Mouse (Mus musculus) MEL (cell line): ENCODE measurements around the gene Col4a2. TPM values are rescaled to one million over a fixed set of nuclear protein-coding genes. Genes with fewer than 3 reads are reported as not detected.
A peak's percentile ranks its signal among the peaks of the same experiment; 100 is the strongest.

Source experiments
- DNase-seq: peaks from one replicate; pipeline ENCODE4 v3.0.0; 2011; ENCODE audit warnings: low read depth, low spot score
- H3K27ac ChIP-seq: 2 replicates; pipeline ENCODE4 v1.5.1; 2012; ENCODE audit warnings: low read depth, mild to moderate bottlenecking, control low read depth, low read length, moderate library complexity; ENCODE audit not compliant: control insufficient read depth
- H3K27me3 ChIP-seq, 2 experiments: fragments of 150-350 bp in 1 of 2; sonication (generic) in 1 of 2; 2 replicates each; pipeline ENCODE4 v1.6.1; 2012; ENCODE audit warnings: low read length in 2 of 2, mild to moderate bottlenecking in 2 of 2, improper control_type of control experiment in 1 of 2, moderate library complexity in 1 of 2; ENCODE audit not compliant: insufficient read depth in 2 of 2, control insufficient read depth in 1 of 2
- H3K36me3 ChIP-seq, 2 experiments: 2 replicates each; pipeline ENCODE4 v1.6.1; 2012 to 2014; ENCODE audit warnings: low read length in 2 of 2, improper control_type of control experiment in 1 of 2, inconsistent platforms in 1 of 2, mild to moderate bottlenecking in 1 of 2; ENCODE audit not compliant: insufficient read depth in 2 of 2, control insufficient read depth in 1 of 2
- H3K4me1 ChIP-seq, 2 experiments: fragments of 150-350 bp in 1 of 2; sonication (generic) in 1 of 2; 2 replicates each; pipeline ENCODE4 v1.6.1; 2012; ENCODE audit warnings: low read length in 2 of 2, improper control_type of control experiment in 1 of 2, mild to moderate bottlenecking in 1 of 2; ENCODE audit not compliant: insufficient read depth in 2 of 2, control insufficient read depth in 1 of 2
- H3K4me3 ChIP-seq, 2 experiments: fragments of 150-350 bp in 1 of 2; sonication (generic) in 1 of 2; 2 replicates each; pipeline ENCODE4 v1.5.1; 2012; ENCODE audit warnings: low read depth in 2 of 2, low read length in 2 of 2, mild to moderate bottlenecking in 2 of 2, moderate library complexity in 2 of 2, control low read depth in 1 of 2, improper control_type of control experiment in 1 of 2; ENCODE audit not compliant: control insufficient read depth in 1 of 2, insufficient read depth in 1 of 2
- H3K79me2 ChIP-seq: 2 replicates; pipeline ENCODE4 v1.6.1; 2012; ENCODE audit warnings: mild to moderate bottlenecking, low read length, moderate library complexity; ENCODE audit not compliant: control insufficient read depth, poor library complexity, insufficient read depth
- H3K9ac ChIP-seq: 2 replicates; pipeline ENCODE4 v1.6.1; 2012; ENCODE audit warnings: low read depth, mild to moderate bottlenecking, control low read depth, low read length, moderate library complexity; ENCODE audit not compliant: control insufficient read depth, poor library complexity, severe bottlenecking
- H3K9me3 ChIP-seq: fragments of 150-350 bp; sonication (generic); replicated peaks from 2 replicates; pipeline ENCODE4 v1.6.1; 2012; ENCODE audit warnings: mild to moderate bottlenecking, low read length, improper control_type of control experiment, moderate library complexity; ENCODE audit not compliant: insufficient read depth
- CHD1 ChIP-seq: IDR thresholded peaks from 2 replicates; pipeline ENCODE4 v1.6.1; 2012; ENCODE audit warnings: low read depth, mild to moderate bottlenecking, inconsistent platforms, low read length, improper control_type of control experiment
- CTCF ChIP-seq, 3 experiments: IDR thresholded peaks in 2 of 3; conservative IDR thresholded peaks in 1 of 3; 2 replicates each; pipeline ENCODE4 v1.5.1; 2011 to 2012; ENCODE audit warnings: low read length in 3 of 3, low read depth in 2 of 3, mild to moderate bottlenecking in 2 of 3, improper control_type of control experiment in 1 of 3, inconsistent platforms in 1 of 3, mixed read lengths in 1 of 3, moderate library complexity in 1 of 3; ENCODE audit not compliant: control insufficient read depth in 1 of 3, insufficient read depth in 1 of 3, poor library complexity in 1 of 3, severe bottlenecking in 1 of 3
- ETS1 ChIP-seq: IDR thresholded peaks from 2 replicates; pipeline ENCODE4 v1.6.1; 2012; ENCODE audit warnings: low read depth, mild to moderate bottlenecking, inconsistent platforms, low read length, improper control_type of control experiment, moderate library complexity
- GABPA ChIP-seq: IDR thresholded peaks from 2 replicates; pipeline ENCODE4 v1.6.1; 2012; ENCODE audit warnings: low read depth, mild to moderate bottlenecking, inconsistent platforms, low read length, improper control_type of control experiment, moderate library complexity
- HCFC1 ChIP-seq: IDR thresholded peaks from 2 replicates; pipeline ENCODE4 v1.6.1; 2012; ENCODE audit warnings: low read depth, mild to moderate bottlenecking, inconsistent platforms, low read length, improper control_type of control experiment, moderate library complexity
- JUND ChIP-seq: IDR thresholded peaks from 2 replicates; pipeline ENCODE4 v1.6.1; 2011; ENCODE audit warnings: low read depth, mild to moderate bottlenecking, improper control_type of control experiment, low read length
- KAT2A ChIP-seq: conservative IDR thresholded peaks from 2 replicates; pipeline ENCODE4 v1.6.1; 2012; ENCODE audit warnings: low read depth, low read length, improper control_type of control experiment, inconsistent platforms
- MAFK ChIP-seq: IDR thresholded peaks from 2 replicates; pipeline ENCODE4 v1.6.1; 2011; ENCODE audit warnings: low read depth, mild to moderate bottlenecking, low read length, improper control_type of control experiment, borderline replicate concordance
- MAX ChIP-seq: IDR thresholded peaks from 2 replicates; pipeline ENCODE4 v1.6.1; 2011; ENCODE audit warnings: low read length, improper control_type of control experiment
- MAZ ChIP-seq: IDR thresholded peaks from 2 replicates; pipeline ENCODE4 v1.6.1; 2012; ENCODE audit warnings: low read depth, mild to moderate bottlenecking, inconsistent platforms, low read length, improper control_type of control experiment
- MEF2A ChIP-seq: IDR thresholded peaks from 2 replicates; pipeline ENCODE4 v1.6.1; 2014; ENCODE audit warnings: low read depth, mild to moderate bottlenecking, inconsistent platforms, low read length, improper control_type of control experiment; ENCODE audit not compliant: poor library complexity, insufficient replicate concordance, severe bottlenecking; ENCODE audit errors: extremely low read depth
- MYC ChIP-seq: IDR thresholded peaks from 2 replicates; pipeline ENCODE4 v1.6.1; 2011; ENCODE audit warnings: low read depth, mild to moderate bottlenecking, low read length, improper control_type of control experiment, moderate library complexity
- POLR2A ChIP-seq, 2 experiments: IDR thresholded peaks; 2 replicates each; pipeline ENCODE4 v1.6.1; 2011 to 2012; ENCODE audit warnings: low read length in 2 of 2, mild to moderate bottlenecking in 2 of 2, control low read depth in 1 of 2, improper control_type of control experiment in 1 of 2, low read depth in 1 of 2, moderate library complexity in 1 of 2; ENCODE audit not compliant: control insufficient read depth in 1 of 2, insufficient read depth in 1 of 2, poor library complexity in 1 of 2
- RAD21 ChIP-seq: IDR thresholded peaks from 2 replicates; pipeline ENCODE4 v1.6.1; 2011; ENCODE audit warnings: mild to moderate bottlenecking, low read depth, low read length, improper control_type of control experiment
- SMC3 ChIP-seq: IDR thresholded peaks from 2 replicates; pipeline ENCODE4 v1.6.1; 2011; ENCODE audit warnings: low read depth, low read length, improper control_type of control experiment
- TCF12 ChIP-seq: IDR thresholded peaks from 2 replicates; pipeline ENCODE4 v1.6.1; 2014; ENCODE audit warnings: low read depth, mild to moderate bottlenecking, inconsistent platforms, low read length, improper control_type of control experiment, moderate library complexity
- polyA plus RNA-seq, 2 experiments: library from polyadenylated mRNA; stranded (reverse) in 1 of 2; unstranded in 1 of 2; fragments of >175 nt in 1 of 2; fragments of >200 nt in 1 of 2; gene quantifications; 2 replicates each; pipeline versions ENCODE4 v1.2.1 to v1.2.4; 2012; ENCODE audit warnings: low replicate concordance in 2 of 2, low read depth in 1 of 2; ENCODE audit not compliant: insufficient read length in 2 of 2, insufficient read depth in 1 of 2, missing spikeins in 1 of 2
- total RNA-seq: library from RNA; depleted of rRNA; stranded (reverse); fragments of 300-350 nt; gene quantifications from 2 replicates; pipeline ENCODE4 v1.2.3, GENCODE M21; 2012

Gene Col4a2
- total and polyA plus RNA-seq, 3 experiments, result 0.04 to 0.81 TPM; not detected in 1

DNA sequence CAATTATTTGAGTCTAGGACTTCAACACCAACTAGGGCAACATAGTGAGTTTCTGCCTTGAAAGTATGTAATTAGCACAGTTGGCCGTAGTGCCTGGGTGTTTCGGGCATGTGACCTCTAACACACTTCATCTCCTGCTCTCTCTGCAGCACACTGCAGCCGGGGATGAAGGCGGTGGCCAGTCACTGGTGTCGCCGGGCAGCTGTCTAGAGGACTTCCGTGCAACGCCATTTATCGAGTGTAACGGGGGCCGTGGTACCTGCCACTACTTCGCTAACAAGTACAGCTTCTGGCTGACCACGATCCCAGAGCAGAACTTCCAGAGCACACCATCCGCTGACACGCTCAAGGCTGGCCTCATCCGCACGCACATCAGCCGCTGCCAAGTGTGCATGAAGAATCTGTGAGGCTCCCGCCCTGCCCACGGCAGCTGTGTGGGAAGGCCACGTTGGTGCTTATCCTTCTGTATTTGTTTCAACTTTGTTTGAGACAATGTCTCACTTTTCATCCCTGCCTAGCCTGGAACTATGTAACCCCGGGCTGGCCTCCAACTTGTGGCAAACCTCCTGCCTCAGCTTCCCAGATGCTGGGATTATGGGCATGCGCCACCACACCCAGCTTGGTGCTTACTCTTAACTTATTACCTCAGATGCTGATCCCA, 135.4 kb downstream of the Col4a2 start:
- no peaks in the 10 kb centered on the region for H3K9me3 ChIP-seq
- peaks cover 0 to 7% of the 10 kb centered on the region in 2 experiments; a peak in 2 of 4 replicates for H3K36me3 ChIP-seq
- DNase-seq, result no peak
- peaks cover 0 to 11% of the 10 kb centered on the region in 2 experiments; a peak in 2 of 4 replicates for H3K4me1 ChIP-seq
- H3K27ac ChIP-seq, result no peak overlapping the region
- no peak for TF ChIP-seq MEF2A
- TF ChIP-seq, all 39 proteins: peak for 0
- Histone ChIP-seq H3K9ac (no peak overlapping the region), H3K27me3 (no peaks in the 10 kb centered on the region), H3K79me2 (no peaks in the 10 kb centered on the region), H3K4me3 (no peak overlapping the region)

DNA sequence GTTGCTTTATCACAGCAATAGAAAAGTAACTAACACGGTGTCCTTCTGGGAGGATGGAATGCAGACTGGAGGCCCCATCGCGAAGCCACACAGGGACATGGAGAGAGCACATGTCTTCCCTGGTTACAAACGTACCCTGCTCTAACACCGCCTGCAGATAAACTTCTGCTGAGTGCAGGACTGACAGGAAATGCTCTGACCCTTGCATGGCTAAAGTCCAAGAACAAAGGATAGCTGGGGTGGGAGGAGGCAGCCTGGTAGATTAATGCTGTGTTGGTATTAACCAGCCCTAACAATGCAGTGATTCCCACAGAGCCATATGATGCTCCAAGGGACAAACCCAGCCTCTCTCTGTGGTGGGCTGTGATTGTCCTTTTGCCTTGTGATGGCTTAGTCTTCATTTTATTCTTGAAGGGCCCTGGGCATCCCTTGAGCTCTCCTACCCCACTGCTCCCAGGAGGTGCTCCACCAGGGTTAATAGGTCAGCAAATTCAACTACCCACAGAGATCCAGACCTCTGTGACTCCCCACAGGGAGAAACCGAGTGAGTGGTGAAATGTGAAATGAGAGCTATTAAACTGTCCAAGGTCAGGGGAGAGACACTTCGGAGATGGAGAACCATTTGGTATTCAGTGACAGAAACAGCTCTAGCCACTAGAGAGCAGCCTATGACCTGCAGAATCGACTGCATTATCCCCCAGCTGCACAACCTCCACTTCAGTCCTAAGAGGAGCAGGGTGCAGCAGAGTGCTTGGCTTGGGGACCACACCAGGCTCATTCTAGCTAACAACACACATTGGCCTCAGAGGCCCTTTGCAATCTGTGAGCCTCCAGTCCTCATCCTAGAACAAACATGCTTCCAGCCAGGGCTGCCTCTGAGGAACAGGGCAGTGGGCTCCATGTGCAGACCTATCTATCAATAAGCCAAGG, 137.8 kb downstream of the Col4a2 start:
- Histone ChIP-seq H3K27me3 (no peaks in the 10 kb centered on the region), H3K79me2 (no peaks in the 10 kb centered on the region), H3K9me3 (no peaks in the 10 kb centered on the region), H3K9ac (no peak overlapping the region), H3K4me3 (no peak overlapping the region), H3K4me1 (peaks cover 0 to 7% of the 10 kb centered on the region in 2 experiments; a peak in 1 of 4 replicates), H3K36me3 (peaks cover 0 to 7% of the 10 kb centered on the region in 2 experiments; a peak in 2 of 4 replicates), H3K27ac (no peak overlapping the region)
- TF ChIP-seq MEF2A (no peak), JUND (no peak), MAX (no peak), RAD21 (peak; percentile 40), KAT2A (no peak), POLR2A (IDR thresholded peaks at IDR 0.05; ENCODE audit: control insufficient read depth in 1 of 2, insufficient read depth in 1 of 2, low read depth in 1 of 2, low read length in 2 of 2, poor library complexity in 1 of 2) (no peak), TCF12 (no peak), MAFK (no peak), CHD1 (no peak), MAZ (no peak), ETS1 (no peak), SMC3 (no peak), MYC (no peak), GABPA (no peak), CTCF (IDR thresholded peaks at IDR 0.05 in 2 of 3, conservative IDR thresholded peaks at IDR 0.05 in 1 of 3; ENCODE audit: control insufficient read depth in 1 of 3, insufficient read depth in 1 of 3, low read depth in 2 of 3, low read length in 3 of 3, poor library complexity in 1 of 3, severe bottlenecking in 1 of 3) (peak in 1 of 3 experiments; percentile 25; a peak in 1 of 6 replicates), HCFC1 (no peak)
- no peak for DNase-seq
